Mouse (Mus musculus): Measurements from ENCODE around the gene Cldn7.
"Not testable (repeated sequence)": the region's sequence is repeated elsewhere in the genome, so short reads cannot be mapped to it uniquely, and the experiment has no call there.

Cldn7 gene

GRCm38 (mm10) chr11:69955618-69956017, 9.0 kb upstream of the Cldn7 start:
- DNase-seq (ENCODE audit: low read depth): not testable (repeated sequence)

GRCm38 (mm10) chr11:69956218-69956617, 8.4 kb upstream of the Cldn7 start:
- DNase-seq (ENCODE audit: low read depth): peak; percentile 60

GRCm38 (mm10) chr11:69960616-69961015, 4.0 kb upstream of the Cldn7 start:
- peak; percentile 39 for DNase-seq (ENCODE audit: low read depth)

- DNase-seq (ENCODE audit: low read depth): no peak
These were observed 2.7 kb upstream of the Cldn7 start for GRCm38 (mm10) chr11:69961841-69962240.

DNA sequence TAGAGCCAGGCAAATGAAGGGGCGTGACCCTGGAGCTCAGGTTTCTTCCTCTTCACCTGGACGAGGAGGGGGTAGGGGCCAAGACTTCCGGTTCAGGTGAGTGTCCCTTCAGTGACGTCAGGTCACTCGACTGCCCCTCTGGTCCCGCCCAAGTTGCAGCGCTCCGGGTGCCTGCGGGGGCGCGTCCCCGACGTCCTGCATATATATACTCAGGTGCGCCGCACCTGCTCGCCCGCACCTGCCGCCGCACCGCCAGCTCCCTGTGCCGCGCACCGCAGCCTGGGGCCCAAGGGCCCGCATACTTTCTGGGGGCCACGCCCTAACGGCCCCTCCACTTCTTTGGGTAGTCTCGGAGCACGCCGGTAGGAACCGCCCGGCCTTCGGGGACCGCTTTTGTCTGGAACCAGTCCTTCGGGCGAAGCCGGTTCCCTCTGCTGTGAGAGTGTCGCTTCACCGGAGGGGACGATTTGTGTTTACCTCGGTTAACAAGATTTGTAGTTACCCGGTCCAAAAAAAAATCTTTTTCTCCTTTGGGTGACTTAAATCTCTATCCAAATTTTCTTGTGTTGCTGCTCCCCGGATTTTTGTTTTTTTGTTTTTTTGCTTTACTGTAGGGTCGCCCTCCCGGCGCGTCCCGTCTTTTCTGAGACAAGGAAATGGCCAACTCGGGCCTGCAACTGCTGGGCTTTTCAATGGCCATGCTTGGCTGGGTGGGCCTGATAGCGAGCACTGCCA, 859 bp downstream of the Cldn7 start:
- no peak for DNase-seq (ENCODE audit: low read depth)

DNA sequence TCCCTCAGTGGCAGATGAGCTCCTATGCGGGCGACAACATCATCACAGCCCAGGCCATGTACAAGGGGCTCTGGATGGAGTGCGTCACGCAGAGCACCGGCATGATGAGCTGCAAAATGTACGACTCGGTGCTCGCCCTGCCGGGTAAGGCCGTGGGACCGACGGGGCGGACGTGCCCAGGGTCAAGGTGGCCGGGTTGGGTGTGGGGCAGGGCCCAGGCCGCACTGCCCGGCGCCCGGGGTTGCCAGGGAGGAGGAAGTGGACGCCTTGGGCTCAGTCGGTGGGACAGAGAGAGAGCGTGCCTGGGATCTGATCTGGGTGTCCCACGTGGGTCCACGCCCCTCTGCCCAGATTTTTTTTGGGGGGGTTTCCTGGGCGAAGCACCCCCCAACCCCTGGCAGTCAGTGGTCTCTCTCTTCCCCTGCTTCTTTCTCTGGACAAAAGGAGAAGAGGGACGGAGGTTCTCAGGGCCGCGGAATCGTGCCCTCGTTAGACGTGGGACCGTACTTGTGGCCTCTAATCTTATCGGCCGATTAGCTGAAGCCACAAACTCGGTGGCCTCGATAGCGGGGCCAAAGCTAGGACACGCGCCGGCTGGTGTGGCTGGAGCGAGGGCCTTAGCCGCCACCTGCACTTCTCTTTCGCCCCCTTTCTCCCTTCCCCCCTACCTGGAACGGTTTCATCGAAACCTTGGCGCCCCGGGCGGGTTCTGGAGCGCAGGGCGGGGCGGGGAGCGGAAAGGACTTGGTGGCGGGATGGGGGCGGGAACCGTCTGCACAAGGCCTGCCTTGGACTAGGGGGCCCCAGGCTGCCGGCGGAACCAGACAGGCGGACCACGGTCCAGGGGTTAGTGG, 1.7 kb downstream of the Cldn7 start:
- DNase-seq (ENCODE audit: low read depth): no peak

DNA sequence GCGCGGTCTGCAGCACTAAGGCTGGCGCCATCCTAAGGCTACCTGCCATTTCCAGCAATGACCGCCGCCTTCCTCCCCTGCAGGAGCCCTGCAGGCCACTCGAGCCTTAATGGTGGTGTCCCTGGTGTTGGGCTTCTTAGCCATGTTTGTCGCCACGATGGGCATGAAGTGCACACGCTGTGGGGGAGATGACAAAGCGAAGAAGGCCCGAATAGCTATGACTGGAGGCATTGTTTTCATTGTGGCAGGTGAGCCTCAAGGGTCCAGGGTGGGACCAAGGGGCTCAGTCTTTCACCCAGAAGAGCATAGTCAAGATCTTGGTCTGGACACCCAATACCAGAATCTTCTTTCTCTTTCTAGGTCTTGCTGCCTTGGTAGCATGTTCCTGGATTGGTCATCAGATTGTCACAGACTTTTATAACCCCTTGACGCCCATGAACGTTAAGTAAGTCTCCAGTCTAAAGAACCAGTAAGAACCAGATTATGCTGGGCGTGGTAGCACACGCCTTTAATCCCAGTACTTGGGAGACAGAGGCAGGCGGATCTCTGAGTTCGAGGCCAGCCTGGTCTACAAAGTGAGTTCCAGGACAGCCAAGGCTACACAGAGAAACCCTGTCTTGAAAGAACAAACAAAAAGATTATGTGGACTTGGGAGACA, 2.4 kb downstream of the Cldn7 start:
- DNase-seq (ENCODE audit: low read depth): no peak

- no peak for DNase-seq (ENCODE audit: low read depth)
These were observed 4.2 kb downstream of the Cldn7 start for GRCm38 (mm10) chr11:69968793-69969192.

GRCm38 (mm10) chr11:69970222-69970621, 5.6 kb downstream of the Cldn7 start:
- DNase-seq (ENCODE audit: low read depth): no peak

- no peak for DNase-seq (ENCODE audit: low read depth)
These were observed 6.2 kb downstream of the Cldn7 start for GRCm38 (mm10) chr11:69970775-69971174.

DNA sequence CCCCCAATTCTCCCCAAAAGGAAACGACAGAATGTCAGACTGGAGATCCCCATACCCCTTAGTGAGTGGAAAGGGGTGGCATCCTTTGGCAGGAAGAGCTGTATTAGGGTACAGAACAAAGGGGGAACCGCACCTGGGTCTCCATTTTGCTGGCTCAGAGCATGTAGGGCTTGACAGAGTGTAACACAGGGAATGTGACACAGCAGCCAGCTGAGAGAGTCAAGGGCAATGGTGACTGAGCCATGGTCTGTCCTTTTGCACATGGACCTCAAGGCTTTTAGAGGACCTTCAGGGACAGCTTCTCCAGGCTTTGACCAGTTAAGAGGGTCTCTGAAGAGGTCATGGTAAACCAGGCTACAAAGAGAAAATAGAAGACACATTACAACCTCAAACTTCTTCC, 10.3 kb downstream of the Cldn7 start:
- DNase-seq (ENCODE audit: low read depth): no peak

DNA sequence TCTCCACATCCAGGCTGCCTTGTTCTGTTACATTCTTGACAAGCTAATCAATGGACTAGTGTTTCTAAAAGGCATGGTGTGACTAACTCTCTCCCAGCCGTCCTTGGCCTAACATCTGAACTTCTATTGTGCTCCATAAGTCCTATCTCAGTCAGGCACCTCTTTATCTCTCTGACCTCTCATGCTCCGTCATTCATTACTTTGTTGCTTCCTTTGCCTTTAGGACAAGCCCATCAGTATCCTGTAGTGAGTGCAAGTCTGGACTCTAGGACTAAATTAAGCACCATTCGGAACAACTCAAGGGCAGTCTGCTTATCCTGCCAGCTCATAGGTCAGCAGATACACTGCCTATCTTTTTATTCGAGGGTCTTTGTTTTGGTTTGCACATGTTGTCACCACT, 11.7 kb downstream of the Cldn7 start:
- DNase-seq (ENCODE audit: low read depth): no peak

DNA sequence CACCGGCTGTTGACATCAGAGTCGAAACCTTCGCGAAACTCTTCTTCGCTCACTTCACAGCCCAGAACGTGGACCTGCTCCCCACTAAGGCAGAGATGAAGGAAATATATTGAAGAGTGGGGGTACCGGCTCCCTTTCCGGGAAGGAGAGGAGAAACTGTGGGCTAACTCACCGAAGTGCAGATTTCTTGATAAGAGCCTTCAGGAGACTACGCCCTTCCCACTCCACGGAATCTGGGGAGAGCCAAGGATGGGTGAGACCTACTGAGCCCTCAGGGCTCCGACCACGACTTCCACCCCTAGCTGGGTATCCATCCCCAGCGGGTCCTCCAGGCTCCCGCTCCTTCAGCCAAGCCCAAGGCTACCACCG, 15.2 kb downstream of the Cldn7 start:
- no peak for DNase-seq (ENCODE audit: low read depth)

- DNase-seq (ENCODE audit: low read depth): peak; percentile 100
These were observed 15.9 kb downstream of the Cldn7 start for GRCm38 (mm10) chr11:69980196-69981140.

DNA sequence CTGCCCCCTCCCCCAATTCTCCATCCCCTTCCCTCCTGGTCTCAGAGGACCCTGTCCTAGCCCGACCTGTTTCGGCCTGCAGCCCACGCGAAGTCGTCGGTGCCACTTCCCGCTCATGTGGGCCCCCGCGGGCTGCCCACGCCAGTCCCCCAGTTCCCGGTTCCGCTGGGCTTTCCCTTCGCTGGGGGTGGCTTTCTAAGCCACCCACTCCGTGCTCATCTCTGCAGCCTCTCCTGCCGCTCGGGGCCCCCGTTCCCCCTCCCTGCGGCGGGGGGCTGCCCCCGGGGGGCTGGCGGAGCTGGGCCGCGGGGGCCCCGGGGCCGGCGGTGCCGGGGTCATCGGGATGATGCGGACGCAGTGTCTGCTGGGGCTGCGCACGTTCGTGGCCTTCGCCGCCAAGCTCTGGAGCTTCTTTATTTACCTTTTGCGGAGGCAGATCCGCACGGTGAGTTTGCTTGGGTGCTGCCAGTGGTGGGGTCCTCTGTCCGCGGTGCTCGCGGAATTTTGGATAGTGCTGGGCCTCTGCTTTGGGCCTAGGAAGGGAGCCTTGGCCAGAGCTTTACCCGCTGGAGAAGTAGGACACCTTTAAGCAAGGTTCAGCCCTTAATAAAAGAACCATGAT, 16.7 kb downstream of the Cldn7 start, which contains the start of gene Ctdnep1:
TSS of gene Ctdnep1 (plus strand) at position 16 of the 622 bp plus-strand sequence.
- DNase-seq (ENCODE audit: low read depth): no peak

DNA sequence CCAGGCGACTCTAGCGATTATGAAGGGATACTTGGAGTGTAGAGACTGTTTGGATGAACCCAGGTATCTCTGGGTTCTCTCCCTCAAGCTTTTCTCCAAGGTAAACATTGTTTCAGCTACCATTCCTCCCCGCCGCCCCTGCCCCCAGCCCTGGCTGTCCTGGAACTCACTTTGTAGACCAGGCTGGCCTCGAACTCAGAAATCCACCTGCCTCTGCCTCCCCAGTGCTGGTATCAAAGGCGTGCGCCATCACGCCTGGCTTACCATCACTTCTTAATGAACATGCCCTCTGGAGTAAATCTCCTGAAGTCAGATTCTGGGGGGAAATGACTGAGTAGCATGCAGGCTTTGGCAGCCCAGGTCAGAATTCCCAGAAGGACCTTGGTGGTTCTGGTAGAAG, 17.6 kb downstream of the Cldn7 start, which contains the start of gene Elp5:
TSS of gene Elp5 (minus strand) at position 293 of the 400 bp plus-strand sequence.
- DNase-seq (ENCODE audit: low read depth): no peak

- DNase-seq (ENCODE audit: low read depth): no peak
These were observed 18.3 kb downstream of the Cldn7 start for GRCm38 (mm10) chr11:69982877-69983276.

- DNase-seq (ENCODE audit: low read depth): no peak
These were observed 18.8 kb downstream of the Cldn7 start for GRCm38 (mm10) chr11:69983377-69983776.

- no peak for DNase-seq (ENCODE audit: low read depth)
These were observed 19.9 kb downstream of the Cldn7 start for GRCm38 (mm10) chr11:69984431-69984830.

GRCm38 (mm10) chr11:69989949-69990348, 25.4 kb downstream of the Cldn7 start:
- no peak for DNase-seq (ENCODE audit: low read depth)

All from 416B (cell line).